Mouse (Mus musculus): Measurements from ENCODE around the gene Cldn3. TPM values are rescaled to one million over a fixed set of nuclear protein-coding genes. Genes with fewer than 3 reads are reported as not detected.
A peak's percentile ranks its signal among the peaks of the same experiment; 100 is the strongest.
"Not testable (repeated sequence)": the region's sequence is repeated elsewhere in the genome, so short reads cannot be mapped to it uniquely, and the experiment has no call there.

The Cldn3 gene
- polyA plus RNA-seq (2015; fragmentation: Nextera tagmentation; extraction: Ambion mirVana) = 6.4 and 6.8 TPM in 2 replicates

- DNase-seq (ENCODE audit: low spot score) = no peak
These were observed at the start of gene Cldn3 for GRCm38 (mm10) chr5:134985633-134986297. Gene Cldn3 (plus strand): TSS chr5:134986214.

DNA sequence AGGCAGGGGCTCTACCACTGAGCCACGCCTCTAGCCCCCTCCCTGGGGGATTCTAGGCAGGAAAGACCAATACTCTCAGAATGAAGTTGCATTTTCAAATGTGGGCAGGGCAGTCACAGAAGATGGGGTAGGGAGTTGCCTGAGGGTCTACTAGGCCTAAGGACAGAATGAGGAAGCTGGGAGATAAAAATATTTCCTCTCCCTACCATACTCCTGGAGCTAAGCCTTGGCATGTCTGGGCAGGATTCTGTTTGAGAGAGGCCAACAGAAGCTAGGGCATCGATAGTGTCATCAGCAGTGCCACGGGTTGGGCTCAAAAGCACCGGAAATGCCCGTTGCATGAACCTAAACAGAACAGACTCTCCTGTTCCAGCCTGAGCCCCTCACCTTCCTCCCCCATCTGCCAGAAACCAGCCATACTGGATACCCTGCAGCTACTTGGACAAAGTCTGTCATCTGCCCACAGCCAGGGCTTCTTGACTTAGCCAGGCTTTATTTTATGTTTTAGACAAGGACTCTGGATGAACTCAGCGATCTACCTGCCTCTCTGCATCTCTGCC is 49.3 kb upstream of the Cldn3 start:
- no peak for DNase-seq (ENCODE audit: low spot score)

GRCm38 (mm10) chr5:134939069-134939468 is 46.9 kb upstream of the Cldn3 start:
- peak; percentile 54 for DNase-seq (ENCODE audit: low spot score)

DNA sequence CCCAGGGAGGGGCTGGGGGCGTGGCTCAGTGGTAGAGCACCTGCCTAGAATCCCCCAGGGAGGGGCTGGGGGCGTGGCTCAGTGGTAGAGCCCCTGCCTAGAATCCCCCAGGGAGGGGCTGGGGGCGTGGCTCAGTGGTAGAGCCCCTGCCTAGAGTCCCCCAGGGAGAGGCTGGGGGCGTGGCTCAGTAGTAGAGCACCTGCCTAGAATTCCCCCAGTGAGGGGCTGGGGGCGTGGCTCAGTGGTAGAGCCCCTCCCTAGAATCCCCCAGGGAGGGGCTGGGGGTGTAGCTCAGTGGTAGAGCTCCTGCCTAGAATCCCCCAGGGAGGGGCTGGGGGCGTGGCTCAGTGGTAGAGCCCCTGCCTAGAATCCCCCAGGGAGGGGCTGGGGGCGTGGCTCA is 46.5 kb upstream of the Cldn3 start:
- not testable (repeated sequence) for DNase-seq (ENCODE audit: low spot score)

DNA sequence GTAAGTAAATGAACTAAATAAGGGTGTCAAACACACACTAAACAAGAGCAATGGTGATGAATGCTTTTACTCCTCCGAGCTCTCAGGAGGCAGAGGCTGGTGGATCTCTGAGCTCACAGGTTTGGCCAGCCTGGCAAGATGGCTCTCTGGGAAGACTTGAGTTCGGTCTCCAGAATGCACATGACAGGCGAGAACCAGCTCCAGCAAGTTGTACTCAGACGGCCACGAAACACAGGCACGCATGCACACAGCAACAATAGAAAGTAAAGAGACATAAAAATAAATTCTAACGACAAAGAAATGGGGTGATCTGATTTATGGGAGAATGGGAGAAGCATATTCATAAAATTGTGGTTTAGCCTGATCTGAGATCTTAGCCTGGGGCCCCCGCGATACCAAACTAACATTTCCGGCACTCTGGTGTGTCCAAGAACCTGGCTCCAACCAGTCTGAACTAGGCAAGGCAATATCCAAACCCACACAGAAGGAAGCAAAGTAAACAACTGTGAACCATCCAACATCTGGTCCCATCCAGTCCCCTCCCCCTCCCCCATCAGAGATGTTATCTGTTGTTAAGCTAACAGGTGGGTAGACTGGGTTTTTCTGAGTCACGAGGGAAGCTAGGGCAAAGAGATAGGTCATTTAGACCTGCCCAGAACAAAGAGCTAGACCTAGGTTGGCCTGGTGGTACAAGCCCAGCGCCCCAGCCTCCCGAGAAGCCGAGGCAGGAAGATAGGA is 44.4 kb upstream of the Cldn3 start:
- peak; percentile 92 for DNase-seq (ENCODE audit: low spot score)

DNA sequence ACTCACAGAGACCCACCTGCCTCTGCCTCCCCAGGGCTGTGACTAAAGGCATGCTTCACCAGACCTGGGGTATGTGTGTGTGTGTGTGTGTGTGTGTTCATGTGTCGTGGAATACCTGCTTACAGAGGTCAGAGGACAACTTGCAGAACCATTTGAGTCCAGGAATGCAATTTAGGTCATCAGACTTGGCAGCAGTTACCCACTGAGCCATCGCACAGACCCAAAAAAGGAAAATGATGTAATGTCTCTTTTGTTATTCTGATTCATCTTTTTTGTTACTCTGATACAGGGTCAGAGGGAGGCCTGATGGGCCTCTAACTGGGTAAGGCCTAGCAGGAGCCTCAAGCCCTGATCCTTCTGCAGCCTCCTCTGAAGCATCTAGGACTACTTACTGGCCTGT is 43.3 kb upstream of the Cldn3 start:
- DNase-seq (ENCODE audit: low spot score) = no peak

DNA sequence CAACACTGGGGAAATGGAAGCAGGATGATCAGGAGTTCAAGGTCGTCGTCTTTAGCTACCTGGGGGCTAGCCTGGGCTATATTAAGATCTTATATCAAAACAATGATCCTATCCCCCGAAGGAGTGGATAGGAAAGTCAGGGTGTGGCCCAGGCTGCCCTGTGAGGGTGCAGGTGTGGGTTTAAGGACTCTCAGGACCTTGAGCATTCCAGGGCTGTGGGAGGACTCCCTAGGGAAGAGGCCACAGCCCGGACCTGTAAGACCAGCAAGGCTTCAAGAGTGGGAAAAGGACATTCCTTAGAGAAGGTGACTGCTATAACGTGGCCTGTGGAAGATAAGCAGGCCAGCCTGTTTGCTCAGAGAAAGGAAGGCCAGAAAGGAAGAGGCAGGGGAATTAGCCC is 41.8 kb upstream of the Cldn3 start:
- DNase-seq (ENCODE audit: low spot score) = no peak

DNA sequence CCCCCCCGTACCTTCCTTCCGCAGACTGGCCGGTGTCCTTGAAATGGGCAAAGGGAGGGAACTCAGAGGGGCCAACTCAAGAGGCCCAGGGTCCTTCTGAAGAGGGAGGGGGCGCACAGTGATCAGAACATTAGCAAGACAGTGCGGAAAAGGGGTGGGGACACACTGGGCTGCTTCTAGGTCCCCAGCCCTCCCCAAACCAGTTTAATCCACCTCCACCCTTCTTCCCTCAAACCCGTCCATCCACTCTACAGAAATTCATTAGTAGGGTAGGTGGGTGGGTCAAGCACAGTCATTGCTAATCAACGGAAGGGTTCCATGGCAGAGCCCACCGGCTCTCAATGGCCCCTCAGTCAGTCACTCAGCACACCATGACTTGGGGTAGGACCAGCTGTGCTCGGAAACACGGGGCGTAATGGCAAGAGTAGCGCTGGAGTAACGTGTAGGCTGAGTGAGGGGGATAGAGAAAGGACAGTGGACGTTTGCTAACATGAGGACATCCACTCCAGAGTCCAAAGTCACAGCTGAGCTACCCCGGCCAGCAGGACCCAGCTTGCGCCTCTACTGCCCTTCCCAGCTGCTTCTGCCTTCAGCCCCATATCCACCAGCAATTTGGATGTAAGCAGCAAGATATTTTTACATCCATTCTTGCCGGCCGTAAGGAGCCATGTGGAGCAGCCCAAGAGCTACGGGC is 40.6 kb upstream of the Cldn3 start:
- DNase-seq (ENCODE audit: low spot score) = no peak

DNA sequence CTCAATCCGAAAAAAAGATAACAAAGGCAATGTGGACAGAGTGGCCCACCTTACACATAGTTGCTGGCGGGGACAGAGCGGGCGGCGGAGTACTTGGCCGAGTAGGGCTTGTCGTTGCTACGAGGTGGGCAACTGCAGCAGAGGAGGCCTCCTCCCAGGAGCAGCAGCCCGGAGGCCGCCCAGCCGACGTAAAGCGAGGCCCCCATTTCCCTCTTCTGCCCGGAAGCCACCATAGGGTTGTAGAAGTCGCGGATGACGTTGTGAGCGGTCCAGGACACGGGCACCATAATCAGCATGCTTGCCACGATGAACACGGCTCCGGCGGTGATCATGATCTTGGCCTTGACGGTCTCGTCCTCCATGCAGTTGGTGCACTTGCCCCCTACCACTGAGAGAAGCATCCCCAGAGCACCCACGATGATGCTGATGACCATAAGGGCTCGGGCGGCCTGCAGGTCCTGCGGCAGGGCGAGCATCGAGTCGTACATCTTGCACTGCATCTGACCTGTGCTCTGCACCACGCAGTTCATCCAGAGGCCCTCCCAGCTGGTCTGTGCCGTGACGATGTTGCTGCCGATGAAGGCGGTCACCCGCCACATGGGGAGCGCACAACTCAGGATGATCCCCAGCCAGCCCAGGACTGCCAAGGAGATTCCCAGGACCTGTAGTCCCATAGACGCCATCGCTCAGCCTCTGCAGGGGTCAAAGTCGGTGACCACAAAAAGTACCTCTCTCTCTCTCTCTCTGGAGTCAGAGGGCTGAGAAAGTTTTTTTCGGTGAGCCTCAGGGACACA is 39.8 kb upstream of the Cldn3 start:
- peak; percentile 54 for DNase-seq (ENCODE audit: low spot score)

DNA sequence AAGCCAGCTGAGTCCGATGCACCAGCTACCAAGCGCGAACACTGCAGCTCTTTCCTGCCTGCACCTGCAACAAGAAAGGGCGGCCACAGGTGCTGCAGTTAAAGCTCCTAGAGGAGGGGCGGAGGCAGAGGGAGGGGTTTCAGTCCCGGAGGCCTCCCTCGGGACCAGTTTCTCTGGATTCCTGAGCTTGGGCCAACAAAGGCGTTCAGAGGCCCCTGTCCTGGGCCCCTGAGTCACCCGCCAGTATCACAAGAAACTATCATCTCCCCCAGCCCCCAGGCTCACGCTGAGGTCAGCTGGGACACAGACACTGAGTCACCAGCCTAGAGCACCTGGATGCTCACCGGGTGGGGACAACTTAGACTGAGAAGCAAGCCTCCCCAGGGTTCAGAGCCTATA is 39.2 kb upstream of the Cldn3 start, which contains the start of gene Cldn4:
Gene Cldn4, minus strand, starts transcription at position 78 of the 399 bp plus-strand sequence.
- peak; percentile 83 for DNase-seq (ENCODE audit: low spot score)

DNA sequence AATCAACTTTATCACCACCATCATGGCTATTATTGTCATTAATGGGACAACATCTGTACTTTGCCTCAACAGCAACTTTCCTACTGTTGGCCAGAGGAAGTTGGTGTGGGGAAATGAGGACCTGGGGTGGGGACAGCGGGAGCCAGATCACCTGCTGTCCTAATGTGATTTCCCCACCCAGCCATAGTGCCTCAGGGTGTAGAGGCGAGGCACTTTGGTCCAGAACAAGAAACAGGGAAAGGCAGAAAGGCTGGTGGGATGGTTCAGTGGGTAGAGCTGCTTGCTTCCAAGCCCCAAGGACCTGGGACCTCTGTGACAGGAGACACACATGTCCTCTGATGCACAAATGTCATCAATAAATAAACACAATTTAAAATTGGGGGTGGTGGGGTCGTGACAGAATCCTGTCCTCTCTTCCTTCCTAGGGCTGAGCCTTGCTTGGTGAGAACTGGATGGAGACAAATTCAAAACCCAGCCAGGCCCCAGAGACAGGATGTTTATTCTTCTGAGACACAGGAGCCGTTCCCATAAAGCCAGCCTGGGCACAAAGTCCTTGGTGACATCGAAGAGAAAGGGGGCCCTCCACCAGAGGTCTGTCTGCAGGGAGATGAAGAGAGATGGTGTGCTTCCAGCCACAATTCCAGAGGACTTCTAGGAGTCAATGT is 38.5 kb upstream of the Cldn3 start:
- DNase-seq (ENCODE audit: low spot score) = no peak

DNA sequence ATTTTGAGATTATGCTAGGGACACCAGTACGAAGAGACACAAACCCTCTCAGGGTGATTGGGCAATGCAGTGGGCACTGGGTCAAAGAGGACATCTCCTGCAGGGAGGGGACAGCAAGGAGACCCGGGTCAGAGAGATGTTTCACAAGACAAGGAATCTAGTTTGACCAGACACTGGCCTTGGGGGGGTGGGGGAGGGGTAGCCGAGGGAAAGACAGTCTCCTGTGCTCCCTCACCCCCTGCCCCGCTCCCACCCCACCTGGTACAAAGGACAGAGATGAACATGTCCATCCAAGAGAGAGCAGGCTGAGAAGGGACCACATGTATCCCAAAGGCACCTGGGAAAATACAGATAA is 38.0 kb upstream of the Cldn3 start:
- DNase-seq (ENCODE audit: low spot score) = no peak

DNA sequence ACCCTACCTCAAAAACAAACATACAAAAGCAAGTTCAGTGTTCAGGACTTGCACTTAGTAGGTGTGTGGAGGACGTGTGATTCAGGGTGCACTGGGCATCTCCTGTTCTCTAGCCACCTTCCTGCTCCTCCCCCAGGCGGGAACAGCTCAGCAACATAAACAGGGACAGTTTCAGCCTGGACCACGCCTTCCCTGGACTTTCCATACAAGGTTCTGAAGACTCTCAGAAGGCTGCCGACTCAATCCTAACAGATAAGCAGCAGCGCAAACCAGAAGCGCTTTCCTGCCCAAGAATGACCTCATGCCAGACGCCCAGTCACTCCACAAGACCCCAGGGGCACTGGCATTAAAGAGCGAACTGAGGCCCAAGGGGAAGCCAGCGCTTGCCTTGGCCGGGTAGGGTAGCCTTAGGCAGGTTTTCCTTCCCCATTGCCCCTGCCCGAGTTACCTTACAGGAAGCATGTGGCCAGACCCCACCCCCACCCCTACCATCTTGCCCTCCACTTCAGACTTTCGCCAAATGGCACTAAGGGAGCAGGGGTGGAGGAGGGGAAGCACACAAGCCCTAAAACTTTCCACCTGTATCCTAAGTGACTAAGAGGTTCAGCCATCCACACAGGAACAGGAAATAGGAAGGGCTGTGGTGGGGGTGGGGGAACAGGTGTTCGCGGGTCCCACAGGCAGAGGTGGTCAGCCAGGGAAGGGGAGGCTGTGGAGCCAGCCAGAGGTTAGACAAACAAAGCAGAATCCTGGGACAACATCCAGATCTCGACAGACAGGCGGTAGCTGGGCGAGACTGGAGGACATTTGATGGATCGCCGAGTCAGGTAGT is 34.7 kb upstream of the Cldn3 start:
- peak; percentile 45 for DNase-seq (ENCODE audit: low spot score)

DNA sequence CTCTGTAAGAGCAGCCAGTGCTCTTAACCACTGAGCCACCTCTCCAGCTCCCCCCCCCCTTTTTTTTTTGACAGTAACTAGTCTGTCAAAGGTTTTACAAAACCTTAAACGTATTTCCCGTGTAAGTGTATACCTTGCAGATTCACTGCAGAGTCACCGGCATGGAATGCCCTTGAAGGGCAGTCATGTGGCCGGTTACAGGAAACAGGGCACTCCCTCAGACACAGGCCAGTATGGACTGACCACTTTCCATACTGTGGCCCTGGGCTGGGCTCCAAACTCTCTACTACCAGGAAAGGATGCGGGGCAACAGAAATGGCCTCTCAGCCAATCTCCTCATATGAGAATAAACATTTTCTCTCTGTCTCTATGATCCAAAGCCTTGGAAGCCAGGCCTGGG is 30.5 kb upstream of the Cldn3 start:
- no peak for DNase-seq (ENCODE audit: low spot score)

GRCm38 (mm10) chr5:134959114-134959513 is 26.9 kb upstream of the Cldn3 start:
- no peak for DNase-seq (ENCODE audit: low spot score)

DNA sequence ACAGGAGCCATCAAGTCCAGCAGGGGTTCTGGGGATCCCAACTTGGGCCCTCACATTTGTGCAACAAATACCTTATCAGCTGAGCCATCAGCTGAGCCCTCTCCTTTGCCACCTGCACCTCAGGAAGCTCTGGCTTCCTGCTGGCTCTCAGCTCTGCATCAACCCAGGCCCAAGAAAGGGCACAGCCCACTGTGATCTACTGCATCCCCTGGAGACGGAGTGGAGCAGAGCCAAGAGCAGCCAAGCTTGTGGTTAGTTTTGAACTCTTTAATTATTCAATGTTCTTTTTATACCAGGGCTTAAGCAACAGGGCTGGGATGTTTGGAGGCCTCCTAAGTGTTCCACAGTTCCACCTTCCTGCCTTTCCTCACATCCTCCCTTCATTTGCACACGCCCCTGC is 25.6 kb upstream of the Cldn3 start:
- DNase-seq (ENCODE audit: low spot score) = peak; percentile 65

DNA sequence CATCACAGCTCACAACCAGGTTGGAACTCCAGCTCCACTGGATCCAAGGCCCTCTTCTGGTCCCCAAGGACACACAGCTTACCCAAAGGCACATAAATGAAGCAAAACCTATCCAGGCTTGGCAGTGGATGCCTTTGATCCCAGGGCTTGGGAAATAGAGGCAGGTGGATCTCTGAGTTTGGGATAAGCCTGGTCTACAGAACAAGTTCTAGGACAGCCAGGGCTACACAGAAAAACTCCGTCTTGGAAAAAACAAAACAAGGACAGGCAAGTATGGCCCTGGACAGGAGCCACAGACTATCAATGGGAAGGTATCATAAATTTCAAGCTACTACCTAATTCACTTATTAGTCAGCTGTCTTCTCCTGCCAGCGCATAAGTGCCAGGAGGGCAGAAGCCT is 24.5 kb upstream of the Cldn3 start:
- DNase-seq (ENCODE audit: low spot score) = no peak

DNA sequence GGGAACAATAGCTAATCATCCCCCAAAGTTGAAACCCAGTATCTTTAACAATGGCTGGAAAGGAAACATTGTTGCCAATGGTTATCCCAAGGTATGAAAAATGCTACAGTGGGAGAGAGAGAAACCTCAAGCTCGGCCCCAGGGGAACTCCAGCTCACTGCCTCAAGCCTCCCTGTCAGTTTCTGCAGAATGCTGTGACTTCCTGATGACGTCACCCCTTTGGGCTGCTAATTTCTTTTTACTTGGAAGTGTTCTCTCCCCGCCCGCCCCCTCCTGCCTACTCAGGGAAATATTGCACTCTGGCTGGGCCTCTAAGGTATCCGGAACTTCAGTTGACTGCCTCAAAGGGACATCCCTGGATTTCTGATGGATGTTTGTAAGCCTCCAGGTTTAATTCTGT is 22.5 kb upstream of the Cldn3 start:
- DNase-seq (ENCODE audit: low spot score) = no peak

GRCm38 (mm10) chr5:134964655-134965054 is 21.4 kb upstream of the Cldn3 start:
- DNase-seq (ENCODE audit: low spot score) = not testable (repeated sequence)

- DNase-seq (ENCODE audit: low spot score) = peak; percentile 77
These were observed 20.6 kb upstream of the Cldn3 start for GRCm38 (mm10) chr5:134965473-134965851.
